Mouse (Mus musculus): ENCODE measurements at regions not wholly inside any gene's neighbourhood (a gene's known extent, or its start where the extent isn't known, plus 50 kb on each side); places are given as distances from the start of the nearest gene placed in this dataset.

DNA sequence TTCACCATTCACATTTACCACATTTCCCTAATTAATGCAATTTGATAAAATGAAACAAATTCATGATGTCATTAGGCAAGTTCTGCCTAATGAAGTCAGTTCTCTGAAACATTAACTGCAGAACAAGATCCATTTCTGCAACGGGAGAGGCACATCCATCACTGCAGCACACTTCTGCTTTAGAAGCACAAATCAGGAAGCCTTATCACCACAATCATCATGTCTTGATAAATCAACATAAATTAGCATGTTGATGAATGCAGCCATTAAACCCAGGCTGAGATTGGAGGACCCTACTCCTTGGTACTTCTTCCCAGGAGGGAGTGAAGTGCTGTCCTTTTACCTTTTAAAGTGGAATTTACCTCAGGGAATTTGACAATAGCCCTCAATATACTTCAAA lies 1195.4 kb downstream of the Defb40 start:
- H3K9me3 ChIP-seq = no peaks in the 10 kb centered on the region
- no peak for DNase-seq (ENCODE audit: extremely low spot score, low spot score)
- H3K4me3 ChIP-seq = no peak overlapping the region
- H3K27me3 ChIP-seq (ENCODE audit: poor library complexity, severe bottlenecking) = no peaks in the 10 kb centered on the region
- 78% methylated on average over 1 of the region's 1 CpGs for WGBS
- no peaks in the 10 kb centered on the region for H3K36me3 ChIP-seq (replicated peaks)
- H3K27ac ChIP-seq = no peak overlapping the region
- H3K4me1 ChIP-seq = no peaks in the 10 kb centered on the region

DNA sequence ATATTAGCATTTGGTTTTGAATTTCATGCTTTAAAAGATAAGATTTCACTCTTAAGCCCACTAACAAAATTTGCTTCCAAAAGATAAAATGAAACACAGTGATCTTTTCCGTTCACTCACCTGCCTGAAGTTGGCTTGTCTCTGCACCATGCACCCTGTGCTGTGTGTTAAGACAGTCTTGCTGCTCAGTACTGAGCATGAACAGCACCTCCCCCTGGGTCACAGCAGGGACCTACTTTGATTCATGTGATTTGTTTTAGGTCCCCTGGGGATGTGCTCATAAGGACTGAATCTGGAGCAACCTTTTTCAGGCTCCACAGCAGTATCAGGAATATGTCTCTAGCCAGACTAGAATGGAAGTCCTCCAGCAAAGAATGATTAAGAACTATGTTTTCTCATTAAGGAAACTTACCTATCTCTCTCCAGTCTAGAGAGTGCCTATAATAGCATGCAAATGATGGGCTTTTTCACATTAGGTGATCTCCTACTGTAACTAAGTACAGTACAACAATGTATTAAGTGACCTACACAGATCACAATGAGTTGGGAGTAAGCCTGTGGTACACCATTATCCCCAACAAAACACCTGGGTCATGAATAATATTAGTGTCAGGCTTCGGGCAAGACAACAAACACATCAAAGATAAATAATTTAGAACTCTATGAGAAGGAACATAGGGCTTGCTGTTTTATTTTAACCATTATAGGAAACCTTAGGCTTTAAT lies 1196.3 kb downstream of the Defb40 start:
- Histone ChIP-seq H3K27me3 (ENCODE audit: poor library complexity, severe bottlenecking) (no peaks in the 10 kb centered on the region), H3K4me3 (no peak overlapping the region), H3K9me3 (no peaks in the 10 kb centered on the region), H3K4me1 (no peaks in the 10 kb centered on the region), H3K27ac (no peak overlapping the region), H3K36me3 (replicated peaks) (no peaks in the 10 kb centered on the region)
- 82% methylated on average over 2 of the region's 2 CpGs for WGBS
- DNase-seq (ENCODE audit: extremely low spot score, low spot score) = no peak

DNA sequence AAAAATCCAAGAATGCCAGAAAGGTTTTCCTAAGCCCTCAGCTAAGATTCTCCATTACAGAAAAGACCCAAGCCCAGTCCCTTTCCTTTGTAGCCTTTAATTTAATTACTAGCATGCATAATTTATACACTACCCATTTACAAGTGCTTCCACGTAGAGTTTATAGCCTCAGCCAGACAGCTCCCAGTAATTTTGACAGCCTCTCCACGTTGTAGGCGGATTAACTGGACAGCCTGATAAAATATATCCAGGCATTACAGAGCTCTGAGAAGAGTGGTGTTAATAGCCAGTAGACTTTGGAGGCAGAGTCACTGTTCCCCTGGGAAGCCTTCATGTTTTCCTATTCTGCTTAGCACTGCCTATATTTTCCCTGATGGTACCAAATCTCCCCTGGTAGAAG lies 1202.6 kb downstream of the Defb40 start:
- Histone ChIP-seq H3K36me3 (replicated peaks) (no peaks in the 10 kb centered on the region), H3K9me3 (no peaks in the 10 kb centered on the region), H3K4me1 (no peaks in the 10 kb centered on the region), H3K27me3 (ENCODE audit: poor library complexity, severe bottlenecking) (no peaks in the 10 kb centered on the region), H3K27ac (no peak overlapping the region), H3K4me3 (no peak overlapping the region)
- 73% methylated on average over 3 of the region's 3 CpGs for WGBS
- DNase-seq (ENCODE audit: extremely low spot score, low spot score) = no peak

DNA sequence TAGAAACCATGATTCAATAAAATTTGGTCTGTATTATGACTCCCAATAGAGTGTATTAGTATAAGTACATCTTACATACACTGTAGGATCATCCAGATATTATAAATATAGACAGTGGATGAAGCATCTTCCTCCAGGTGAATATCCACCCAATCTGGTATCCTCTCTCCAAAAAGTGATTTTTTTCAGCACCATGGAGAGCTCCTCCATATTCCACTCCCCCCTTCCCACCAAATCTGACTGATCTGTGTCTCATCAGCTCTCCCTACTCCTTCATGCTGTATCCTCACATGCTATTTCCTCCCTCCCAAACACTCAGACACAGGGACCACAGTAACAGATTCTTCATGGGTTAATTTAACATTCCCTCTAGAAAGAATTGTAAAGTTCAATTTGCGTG lies 1204.7 kb downstream of the Defb40 start:
- H3K27ac ChIP-seq = no peak overlapping the region
- 84% methylated on average over 1 of the region's 1 CpGs for WGBS
- no peak overlapping the region for H3K4me3 ChIP-seq
- no peak for DNase-seq (ENCODE audit: extremely low spot score, low spot score)
- no peaks in the 10 kb centered on the region for H3K27me3 ChIP-seq (ENCODE audit: poor library complexity, severe bottlenecking)
- no peaks in the 10 kb centered on the region for H3K36me3 ChIP-seq (replicated peaks)
- H3K4me1 ChIP-seq = no peaks in the 10 kb centered on the region
- no peaks in the 10 kb centered on the region for H3K9me3 ChIP-seq

DNA sequence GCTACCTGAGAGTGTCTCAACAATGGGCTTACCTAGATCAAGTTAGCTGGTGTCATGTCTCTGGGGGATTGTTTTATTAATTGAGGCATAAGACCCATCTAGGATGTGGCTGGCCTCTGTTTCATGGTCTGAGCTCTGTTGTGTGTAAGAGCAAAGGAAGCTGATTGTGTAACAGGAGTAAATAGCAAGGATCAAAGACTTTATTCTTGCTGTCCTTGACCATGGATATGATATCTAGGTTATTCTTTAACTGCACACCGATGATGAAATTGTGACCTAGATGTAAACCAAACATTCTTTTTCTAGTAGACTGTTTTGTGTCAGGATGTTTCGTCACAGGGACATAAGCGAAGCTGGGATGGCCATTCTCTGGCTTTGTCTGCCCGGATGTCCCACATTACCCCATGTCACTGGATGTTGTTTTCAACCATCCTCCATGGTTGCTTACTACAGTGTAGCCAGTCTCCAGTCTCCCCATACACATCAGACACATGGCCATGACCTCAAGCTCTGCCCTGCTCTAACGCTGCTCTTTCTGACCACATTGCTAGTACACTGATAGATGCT lies 1210.5 kb downstream of the Defb40 start:
- WGBS = 92% methylated on average over 5 of the region's 5 CpGs

GRCm38 (mm10) chr8:17724672-17725071 lies 1253.4 kb downstream of the Defb40 start:
- H3K9me3 ChIP-seq = no peaks in the 10 kb centered on the region
- 84% methylated on average over 3 of the region's 3 CpGs for WGBS

More for the DNA sequence above, 1210.5 kb downstream of the Defb40 start:
- Histone ChIP-seq H3K27me3 (ENCODE audit: poor library complexity, severe bottlenecking) (no peaks in the 10 kb centered on the region), H3K4me1 (no peaks in the 10 kb centered on the region), H3K36me3 (replicated peaks) (no peaks in the 10 kb centered on the region), H3K9me3 (no peaks in the 10 kb centered on the region), H3K4me3 (no peak overlapping the region), H3K27ac (no peak overlapping the region)
- no peak for DNase-seq (ENCODE audit: extremely low spot score, low spot score)

GRCm38 (mm10) chr8:17709162-17709561 lies 1268.9 kb downstream of the Defb40 start:
- H3K27me3 ChIP-seq (ENCODE audit: poor library complexity, severe bottlenecking) = no peaks in the 10 kb centered on the region
- no peak overlapping the region for H3K4me3 ChIP-seq
- no peaks in the 10 kb centered on the region for H3K36me3 ChIP-seq (replicated peaks)
- no peaks in the 10 kb centered on the region for H3K4me1 ChIP-seq
- no peak for DNase-seq (ENCODE audit: extremely low spot score, low spot score)
- WGBS = 65% methylated on average over 1 of the region's 1 CpGs
- no peak overlapping the region for H3K27ac ChIP-seq
- H3K9me3 ChIP-seq = no peaks in the 10 kb centered on the region

More at GRCm38 (mm10) chr8:17724672-17725071, 1253.4 kb downstream of the Defb40 start:
- H3K36me3 ChIP-seq (replicated peaks) = no peaks in the 10 kb centered on the region
- no peak overlapping the region for H3K4me3 ChIP-seq
- H3K27me3 ChIP-seq (ENCODE audit: poor library complexity, severe bottlenecking) = no peaks in the 10 kb centered on the region
- H3K4me1 ChIP-seq = no peaks in the 10 kb centered on the region
- DNase-seq (ENCODE audit: extremely low spot score, low spot score) = no peak
- H3K27ac ChIP-seq = no peak overlapping the region

GRCm38 (mm10) chr8:17708409-17708808 lies 1269.6 kb downstream of the Defb40 start:
- no peaks in the 10 kb centered on the region for H3K36me3 ChIP-seq (replicated peaks)
- DNase-seq (ENCODE audit: extremely low spot score, low spot score) = no peak
- no peaks in the 10 kb centered on the region for H3K9me3 ChIP-seq
- H3K4me3 ChIP-seq = no peak overlapping the region
- WGBS = 91% methylated on average over 4 of the region's 4 CpGs
- no peak overlapping the region for H3K27ac ChIP-seq
- H3K27me3 ChIP-seq (ENCODE audit: poor library complexity, severe bottlenecking) = no peaks in the 10 kb centered on the region
- H3K4me1 ChIP-seq = no peaks in the 10 kb centered on the region

- Histone ChIP-seq H3K36me3 (replicated peaks) (no peaks in the 10 kb centered on the region), H3K4me1 (no peaks in the 10 kb centered on the region), H3K9me3 (no peaks in the 10 kb centered on the region), H3K4me3 (no peak overlapping the region), H3K27me3 (ENCODE audit: poor library complexity, severe bottlenecking) (no peaks in the 10 kb centered on the region), H3K27ac (no peak overlapping the region)
- no peak for DNase-seq (ENCODE audit: extremely low spot score, low spot score)
- 83% methylated on average over 1 of the region's 1 CpGs for WGBS
These were observed 1273.8 kb downstream of the Defb40 start for GRCm38 (mm10) chr8:17704289-17704688.

DNA sequence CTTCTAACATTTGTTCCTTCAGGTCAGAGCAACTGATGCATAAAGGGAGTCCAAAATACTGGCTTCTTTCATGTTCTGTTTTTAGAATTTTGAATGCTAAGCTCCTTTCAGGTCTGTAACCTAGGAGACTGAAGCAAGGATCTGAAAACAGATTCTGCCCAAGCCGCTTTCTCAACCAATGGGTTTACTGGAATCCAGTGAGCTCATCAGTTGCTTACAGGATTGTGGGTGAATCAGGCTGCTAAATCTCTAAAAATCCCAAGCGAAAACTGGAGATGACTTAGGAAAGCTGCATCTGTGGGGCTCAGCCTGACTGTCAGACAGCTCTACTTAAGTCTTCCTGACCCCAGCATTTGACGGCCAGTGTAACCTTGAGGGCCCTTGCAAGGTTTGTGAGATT lies 1277.7 kb downstream of the Defb40 start:
- no peaks in the 10 kb centered on the region for H3K9me3 ChIP-seq
- no peaks in the 10 kb centered on the region for H3K4me1 ChIP-seq
- no peak overlapping the region for H3K27ac ChIP-seq
- 70% methylated on average over 3 of the region's 3 CpGs for WGBS
- no peak overlapping the region for H3K4me3 ChIP-seq
- H3K27me3 ChIP-seq (ENCODE audit: poor library complexity, severe bottlenecking) = no peaks in the 10 kb centered on the region
- DNase-seq (ENCODE audit: extremely low spot score, low spot score) = no peak
- no peaks in the 10 kb centered on the region for H3K36me3 ChIP-seq (replicated peaks)

DNA sequence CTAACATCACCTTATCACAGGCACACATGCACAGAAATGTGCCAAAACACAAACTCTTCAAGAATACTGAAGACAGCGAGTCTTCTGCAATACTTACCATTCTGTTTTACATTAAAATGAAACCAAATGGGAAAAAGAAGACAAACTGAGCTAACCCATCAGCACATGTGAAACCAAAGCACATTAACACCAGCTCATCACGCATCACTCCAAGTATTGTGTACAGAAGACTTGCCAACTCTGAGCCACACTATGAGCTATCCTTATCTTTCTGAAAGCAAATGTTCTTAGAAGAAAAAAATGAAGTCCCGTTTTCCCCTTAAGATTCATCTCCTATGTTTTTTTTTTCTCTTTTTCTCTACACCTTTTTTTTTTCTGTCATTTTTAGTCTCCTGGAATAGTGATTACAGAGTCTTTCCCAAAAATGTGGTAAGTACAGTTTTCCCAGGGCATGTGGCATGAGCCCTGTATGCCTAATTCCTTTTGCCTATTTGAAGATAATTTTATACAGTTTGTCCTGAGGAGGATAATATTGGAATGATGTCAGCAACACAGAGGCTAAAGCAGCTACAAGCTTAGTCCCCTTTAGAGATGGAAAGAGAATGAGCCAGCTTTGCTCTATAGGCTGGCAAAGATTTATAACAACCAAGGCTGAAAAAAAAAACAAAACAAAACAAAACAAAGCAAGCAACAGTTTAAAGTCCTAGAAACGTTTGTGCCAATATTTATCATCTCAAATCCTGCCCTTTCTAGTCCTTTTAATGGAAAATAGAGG lies 1287.8 kb downstream of the Defb40 start:
- Histone ChIP-seq H3K9me3 (no peaks in the 10 kb centered on the region), H3K27ac (no peak overlapping the region), H3K36me3 (replicated peaks) (no peaks in the 10 kb centered on the region), H3K4me1 (no peaks in the 10 kb centered on the region), H3K27me3 (ENCODE audit: poor library complexity, severe bottlenecking) (no peaks in the 10 kb centered on the region), H3K4me3 (no peak overlapping the region)
- 81% methylated on average over 4 of the region's 4 CpGs for WGBS
- DNase-seq (ENCODE audit: extremely low spot score, low spot score) = no peak

DNA sequence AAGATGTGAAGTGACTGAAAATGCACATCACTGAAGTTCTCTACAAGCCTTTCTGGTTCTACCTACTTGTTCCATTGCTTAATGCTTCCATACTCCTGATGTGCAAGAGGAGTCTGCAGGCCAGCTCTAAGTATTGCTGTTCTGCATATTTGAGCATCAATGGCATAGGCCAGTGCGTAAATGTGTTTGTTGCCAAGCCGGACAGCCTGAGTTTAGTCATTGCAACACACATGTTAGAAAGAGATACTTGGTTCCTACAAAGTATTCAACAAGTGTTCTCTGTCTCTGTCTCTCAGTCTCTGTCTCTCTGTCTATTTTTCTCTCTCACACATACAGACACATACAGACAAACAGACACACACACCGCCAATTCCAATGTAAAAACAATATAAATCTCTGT lies 1288.4 kb downstream of the Defb40 start:
- H3K36me3 ChIP-seq (replicated peaks) = no peaks in the 10 kb centered on the region
- no peaks in the 10 kb centered on the region for H3K4me1 ChIP-seq
- H3K4me3 ChIP-seq = no peak overlapping the region
- 94% methylated on average over 3 of the region's 3 CpGs for WGBS
- no peak overlapping the region for H3K27ac ChIP-seq
- no peaks in the 10 kb centered on the region for H3K27me3 ChIP-seq (ENCODE audit: poor library complexity, severe bottlenecking)
- no peak for DNase-seq (ENCODE audit: extremely low spot score, low spot score)
- H3K9me3 ChIP-seq = no peaks in the 10 kb centered on the region

DNA sequence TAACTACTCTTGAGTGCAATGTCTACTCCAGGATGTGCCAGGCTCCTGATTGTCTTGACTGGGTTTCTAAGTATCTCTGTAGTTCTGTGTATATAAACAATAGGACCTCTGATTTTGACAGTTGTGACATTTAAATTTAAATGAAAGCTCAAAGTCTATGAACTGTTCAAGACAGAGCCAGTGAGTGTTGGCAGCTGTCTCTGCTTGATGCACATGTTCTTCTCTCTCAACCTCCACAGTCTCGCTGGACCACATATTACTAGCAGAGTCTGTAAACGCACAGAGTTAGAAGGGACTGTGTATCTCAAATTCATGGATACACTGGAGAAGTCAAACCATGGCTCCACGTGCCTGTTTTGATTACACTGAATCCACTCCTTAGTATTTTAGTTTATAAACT lies 1291.0 kb downstream of the Defb40 start:
- H3K36me3 ChIP-seq (replicated peaks) = no peaks in the 10 kb centered on the region
- 86% methylated on average over 3 of the region's 3 CpGs for WGBS
- H3K4me3 ChIP-seq = no peak overlapping the region
- DNase-seq (ENCODE audit: extremely low spot score, low spot score) = no peak
- no peak overlapping the region for H3K27ac ChIP-seq
- no peaks in the 10 kb centered on the region for H3K4me1 ChIP-seq
- H3K9me3 ChIP-seq = no peaks in the 10 kb centered on the region
- H3K27me3 ChIP-seq (ENCODE audit: poor library complexity, severe bottlenecking) = no peaks in the 10 kb centered on the region

All from forebrain, embryonic 10.5 days (tissue).